Mouse (Mus musculus) midbrain, embryonic 13.5 days (tissue): ENCODE results near the gene Erf. TPM values are rescaled to one million over a fixed set of nuclear protein-coding genes. Genes with fewer than 3 reads are reported as not detected.

Experiments
- ATAC-seq: fragments of 200-750 bp; cut with Nextera tagmentation; 2 replicates; pipeline ENCODE4 v1.8.0; 2017; ENCODE audit warnings: mild to moderate bottlenecking, moderate TSS enrichment, moderate library complexity
- H3K27ac ChIP-seq: fragments of 300-500 bp; sonication (generic); 2 replicates; pipeline ENCODE4 v1.5.1; 2015; ENCODE audit warnings: inconsistent platforms, mild to moderate bottlenecking, moderate library complexity
- H3K27me3 ChIP-seq: fragments of 300-500 bp; sonication (generic); 2 replicates; pipeline ENCODE4 v1.6.1; 2015; ENCODE audit warnings: mild to moderate bottlenecking, inconsistent platforms
- H3K36me3 ChIP-seq: fragments of 300-500 bp; sonication (generic); 2 replicates; pipeline ENCODE4 v1.6.1; 2015; ENCODE audit warnings: mild to moderate bottlenecking, inconsistent platforms
- H3K4me1 ChIP-seq: fragments of 300-500 bp; sonication (generic); replicated peaks from 2 replicates; pipeline ENCODE4 v1.6.1; 2015; ENCODE audit warnings: inconsistent platforms
- H3K4me2 ChIP-seq: fragments of 300-500 bp; sonication (generic); replicated peaks from 2 replicates; pipeline ENCODE4 v1.6.1; 2015; ENCODE audit warnings: moderate library complexity, mild to moderate bottlenecking, inconsistent platforms
- H3K4me3 ChIP-seq: fragments of 300-500 bp; sonication (generic); replicated peaks from 2 replicates; pipeline ENCODE4 v1.5.1; 2015; ENCODE audit warnings: mild to moderate bottlenecking, inconsistent platforms
- H3K9ac ChIP-seq: fragments of 300-500 bp; sonication (generic); replicated peaks from 2 replicates; pipeline ENCODE4 v1.6.1; 2015; ENCODE audit warnings: mild to moderate bottlenecking, inconsistent platforms
- H3K9me3 ChIP-seq: fragments of 300-500 bp; sonication (generic); 2 replicates; pipeline ENCODE4 v1.6.1; 2016; ENCODE audit warnings: mild to moderate bottlenecking, inconsistent platforms
- WGBS: fragments of 180-500 bp; shearing (Covaris S2); methylation state at CpG from one replicate; pipeline ENCODE4 v1.1.7; 2015; 5-methylcytosine and 5-hydroxymethylcytosine counted together
- polyA plus RNA-seq: library from polyadenylated mRNA; unstranded; fragments of >200 nt; fragmentation: Nextera tagmentation; extraction: Ambion mirVana; gene quantifications from 2 replicates; pipeline ENCODE4 v1.2.1, GENCODE M21; 2015

Gene Erf
- polyA plus RNA-seq, 1 experiment from 2014 or later, result 5.7 TPM

DNA sequence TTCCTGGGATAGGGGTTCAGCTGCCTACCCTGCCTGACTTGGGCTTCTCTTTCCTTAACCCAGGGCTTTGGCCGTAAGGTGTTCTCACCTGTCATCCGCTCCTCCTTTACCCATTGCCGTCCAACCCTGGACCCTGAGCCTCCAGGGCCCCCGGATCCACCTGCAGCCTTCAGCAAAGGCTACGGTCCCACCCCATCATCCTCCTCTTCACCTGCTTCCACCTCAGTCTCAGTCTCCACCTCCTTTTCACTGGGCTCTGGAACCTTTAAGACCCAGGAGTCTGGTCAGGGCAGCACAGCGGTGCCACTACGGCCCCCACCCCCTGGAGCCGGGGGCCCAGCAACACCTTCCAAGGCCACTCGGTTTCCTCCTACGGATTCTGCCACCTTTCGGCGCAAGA is 37.5 kb upstream of the Erf start:
- no peak overlapping the region for H3K27ac ChIP-seq
- 96% methylated on average over 12 of the region's 12 CpGs for WGBS
- no peaks in the 10 kb centered on the region for H3K9me3 ChIP-seq
- ATAC-seq, result no peak
- no peak overlapping the region for H3K4me2 ChIP-seq
- H3K36me3 ChIP-seq, result peaks cover 84% of the 10 kb centered on the region
- peaks cover 49% of the 10 kb centered on the region for H3K4me1 ChIP-seq
- H3K4me3 ChIP-seq, result no peak overlapping the region
- H3K27me3 ChIP-seq, result no peaks in the 10 kb centered on the region
- H3K9ac ChIP-seq, result no peak overlapping the region

DNA sequence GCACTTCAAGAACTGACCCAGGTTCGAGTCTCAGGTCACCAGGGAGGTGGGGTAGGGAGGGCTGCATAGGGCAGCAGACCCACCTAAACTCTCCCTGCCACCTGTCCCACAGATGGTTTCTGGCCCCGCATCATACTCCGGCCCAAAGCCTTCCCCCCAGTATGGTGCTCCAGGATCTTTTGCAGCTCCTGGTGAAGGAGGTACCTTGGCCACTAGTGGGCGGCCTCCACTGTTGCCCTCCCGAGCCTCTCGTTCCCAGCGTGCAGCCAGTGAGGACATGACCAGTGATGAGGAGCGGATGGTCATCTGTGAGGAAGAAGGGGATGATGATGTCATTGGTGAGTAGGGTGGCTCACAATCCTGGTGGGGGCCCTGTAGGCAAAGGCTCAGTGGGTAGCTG is 36.4 kb upstream of the Erf start:
- no peak overlapping the region for H3K4me3 ChIP-seq
- H3K4me1 ChIP-seq, result peaks cover 46% of the 10 kb centered on the region
- ATAC-seq, result no peak
- no peak overlapping the region for H3K9ac ChIP-seq
- H3K4me2 ChIP-seq, result no peak overlapping the region
- WGBS, result 82% methylated on average over 8 of the region's 8 CpGs
- H3K27ac ChIP-seq, result no peak overlapping the region
- H3K27me3 ChIP-seq, result no peaks in the 10 kb centered on the region
- no peaks in the 10 kb centered on the region for H3K9me3 ChIP-seq
- peaks cover 74% of the 10 kb centered on the region for H3K36me3 ChIP-seq

DNA sequence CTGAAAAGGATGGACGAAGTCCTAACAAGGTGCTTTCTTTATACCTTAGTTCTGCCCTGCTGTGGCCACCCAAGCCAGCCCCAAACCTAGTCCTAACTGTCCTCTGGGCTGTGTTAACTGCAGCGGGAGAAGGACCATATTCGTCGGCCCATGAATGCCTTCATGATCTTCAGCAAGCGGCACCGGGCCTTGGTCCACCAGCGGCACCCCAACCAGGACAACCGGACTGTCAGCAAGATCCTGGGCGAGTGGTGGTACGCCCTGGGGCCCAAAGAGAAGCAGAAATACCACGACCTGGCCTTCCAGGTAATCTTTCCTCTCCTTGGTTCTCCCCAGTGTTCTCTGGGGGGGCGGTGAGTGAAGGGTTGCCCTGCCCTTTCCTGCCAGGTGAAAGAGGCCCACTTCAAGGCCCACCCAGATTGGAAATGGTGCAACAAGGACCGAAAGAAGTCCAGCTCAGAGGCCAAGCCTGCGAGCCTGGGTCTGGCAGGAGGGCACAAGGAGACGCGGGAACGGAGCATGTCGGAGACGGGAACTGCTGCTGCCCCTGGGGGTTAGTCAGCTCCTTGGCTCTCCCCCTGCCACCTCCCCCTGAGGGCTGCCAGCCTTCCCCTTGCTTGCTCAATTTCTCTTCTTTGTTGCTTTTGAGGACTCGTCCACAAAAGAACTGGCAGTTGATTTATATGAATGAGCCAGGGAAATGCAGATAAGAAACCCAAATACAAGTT is 35.1 kb upstream of the Erf start:
- Histone ChIP-seq H3K27me3 (no peaks in the 10 kb centered on the region), H3K4me3 (no peak overlapping the region), H3K36me3 (peaks cover 61% of the 10 kb centered on the region), H3K4me2 (no peak overlapping the region), H3K9me3 (no peaks in the 10 kb centered on the region), H3K27ac (no peak overlapping the region), H3K4me1 (peaks cover 46% of the 10 kb centered on the region), H3K9ac (0 out of 2 replicates have a peak overlapping the region, but pooled peaks have one; percentile 86)
- whole genome bisulfite sequencing, result 93% methylated on average over 20 of the region's 20 CpGs
- ATAC-seq, result no peak

DNA sequence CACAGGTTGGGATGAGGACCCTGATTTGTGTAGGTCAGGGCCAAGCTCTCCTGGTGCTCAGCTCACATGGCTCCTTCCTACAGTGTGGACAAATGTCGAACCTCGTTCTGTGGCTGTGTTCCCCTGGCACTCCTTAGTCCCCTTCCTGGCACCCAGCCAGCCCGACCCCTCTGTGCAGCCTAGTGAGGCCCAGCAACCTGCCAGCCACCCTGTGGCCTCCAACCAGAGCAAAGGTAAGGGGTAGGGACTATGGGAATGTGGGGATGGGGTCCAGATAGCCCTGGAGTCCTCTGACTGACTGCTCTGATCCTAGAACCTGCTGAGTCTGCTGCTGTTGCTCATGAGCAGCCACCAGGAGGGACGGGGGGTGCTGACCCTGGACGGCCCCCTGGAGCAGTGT is 34.2 kb upstream of the Erf start:
- no peak for ATAC-seq
- H3K9me3 ChIP-seq, result no peaks in the 10 kb centered on the region
- H3K27ac ChIP-seq, result 0 out of 2 replicates have a peak overlapping the region, but pooled peaks have one; percentile 58
- peaks cover 51% of the 10 kb centered on the region for H3K36me3 ChIP-seq
- peak overlapping the region; percentile 80 for H3K4me2 ChIP-seq
- peak overlapping the region; percentile 8; the same call in 1 of the 2 replicates for H3K4me3 ChIP-seq
- 74% methylated on average over 5 of the region's 5 CpGs for WGBS
- H3K4me1 ChIP-seq, result peaks cover 51% of the 10 kb centered on the region
- peak overlapping the region; percentile 86 for H3K9ac ChIP-seq
- no peaks in the 10 kb centered on the region for H3K27me3 ChIP-seq

DNA sequence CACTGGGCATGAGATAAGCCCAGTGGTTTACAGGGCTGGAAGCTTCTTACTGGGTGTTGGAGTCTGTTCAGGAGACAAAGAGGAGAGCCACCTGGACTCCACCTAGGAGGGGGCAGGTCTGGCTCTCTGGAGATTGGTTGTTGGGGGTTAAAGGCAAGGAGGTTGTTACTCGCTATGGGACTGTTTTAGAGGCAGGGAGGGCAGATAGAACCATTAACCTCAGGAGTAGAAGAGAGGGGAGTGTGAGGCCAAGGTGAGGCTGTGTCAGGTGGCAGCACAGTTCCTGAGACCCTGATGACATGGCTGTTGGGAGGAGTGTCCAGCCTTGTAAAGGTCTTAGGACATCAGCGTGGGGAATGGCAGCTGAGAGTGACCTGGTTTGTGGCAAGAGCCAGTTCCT is 33.6 kb upstream of the Erf start:
- peak overlapping the region; percentile 80 for H3K4me2 ChIP-seq
- peak overlapping the region; percentile 67 for H3K4me3 ChIP-seq
- peaks cover 46% of the 10 kb centered on the region for H3K36me3 ChIP-seq
- no peak for ATAC-seq
- peak overlapping the region; percentile 100 for H3K27ac ChIP-seq
- H3K9ac ChIP-seq, result peak overlapping the region; percentile 86
- peaks cover 56% of the 10 kb centered on the region for H3K4me1 ChIP-seq
- H3K9me3 ChIP-seq, result no peaks in the 10 kb centered on the region
- no peaks in the 10 kb centered on the region for H3K27me3 ChIP-seq
- 64% methylated on average over 2 of the region's 2 CpGs for WGBS

DNA sequence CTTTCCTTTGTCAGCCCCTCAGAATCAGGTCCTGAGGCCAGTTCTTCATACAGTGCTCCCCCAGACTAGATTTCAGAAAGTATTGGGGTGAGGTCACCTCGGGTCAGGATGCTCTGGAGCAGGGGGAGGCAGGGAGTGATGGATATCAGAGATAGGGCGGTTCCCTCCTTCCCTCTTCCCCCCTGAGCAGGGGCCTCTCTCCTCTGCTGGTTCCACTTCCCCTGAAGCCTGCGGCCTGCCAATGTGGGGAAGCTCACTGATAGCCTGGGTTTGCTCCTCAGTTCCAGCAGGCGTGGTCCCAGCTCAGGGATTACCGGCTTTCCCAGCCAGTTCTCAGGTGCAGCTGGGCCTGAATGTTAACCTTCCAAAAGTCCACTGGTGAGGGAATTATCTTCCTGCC is 33.1 kb upstream of the Erf start:
- peak overlapping the region; percentile 80 for H3K4me2 ChIP-seq
- no peak for ATAC-seq
- 30% methylated on average over 5 of the region's 5 CpGs for whole genome bisulfite sequencing
- H3K9ac ChIP-seq, result peak overlapping the region; percentile 86
- H3K27me3 ChIP-seq, result no peaks in the 10 kb centered on the region
- peak overlapping the region; percentile 100 for H3K27ac ChIP-seq
- H3K9me3 ChIP-seq, result no peaks in the 10 kb centered on the region
- peaks cover 56% of the 10 kb centered on the region for H3K4me1 ChIP-seq
- peak overlapping the region; percentile 67 for H3K4me3 ChIP-seq
- H3K36me3 ChIP-seq, result peaks cover 40% of the 10 kb centered on the region

DNA sequence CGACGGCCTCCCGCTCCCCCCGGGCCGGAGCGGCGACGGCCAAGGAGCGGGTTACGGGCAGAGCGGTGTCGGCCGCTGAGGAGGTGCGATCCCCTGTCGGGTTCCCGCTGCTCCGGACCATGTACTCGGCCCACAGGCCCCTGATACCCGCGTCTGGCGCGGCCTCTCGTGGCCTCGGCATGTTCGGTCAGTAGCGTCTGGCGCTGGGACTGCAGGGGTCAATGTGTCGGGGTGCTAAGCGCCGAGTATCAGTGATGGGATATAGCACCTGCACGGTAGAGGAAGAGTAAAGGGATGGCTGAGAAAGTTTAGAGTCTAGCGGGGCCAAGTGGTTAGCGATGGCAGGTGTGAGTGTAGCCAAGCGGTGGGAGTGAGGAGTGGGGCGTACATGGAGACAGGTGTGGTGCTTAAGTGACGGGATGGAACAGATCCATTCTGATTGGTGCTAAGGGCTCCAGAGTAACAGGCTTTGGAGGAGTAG is 32.2 kb upstream of the Erf start:
- under 1% methylated on average over 22 of the region's 36 CpGs for WGBS
- peaks cover 59% of the 10 kb centered on the region for H3K4me1 ChIP-seq
- peak; percentile 4 for ATAC-seq
- H3K27me3 ChIP-seq, result no peaks in the 10 kb centered on the region
- peak overlapping the region; percentile 80 for H3K4me2 ChIP-seq
- peaks cover 32% of the 10 kb centered on the region for H3K36me3 ChIP-seq
- peak overlapping the region; percentile 67 for H3K4me3 ChIP-seq
- peak overlapping the region; percentile 100 for H3K27ac ChIP-seq
- no peaks in the 10 kb centered on the region for H3K9me3 ChIP-seq
- H3K9ac ChIP-seq, result peak overlapping the region; percentile 86

DNA sequence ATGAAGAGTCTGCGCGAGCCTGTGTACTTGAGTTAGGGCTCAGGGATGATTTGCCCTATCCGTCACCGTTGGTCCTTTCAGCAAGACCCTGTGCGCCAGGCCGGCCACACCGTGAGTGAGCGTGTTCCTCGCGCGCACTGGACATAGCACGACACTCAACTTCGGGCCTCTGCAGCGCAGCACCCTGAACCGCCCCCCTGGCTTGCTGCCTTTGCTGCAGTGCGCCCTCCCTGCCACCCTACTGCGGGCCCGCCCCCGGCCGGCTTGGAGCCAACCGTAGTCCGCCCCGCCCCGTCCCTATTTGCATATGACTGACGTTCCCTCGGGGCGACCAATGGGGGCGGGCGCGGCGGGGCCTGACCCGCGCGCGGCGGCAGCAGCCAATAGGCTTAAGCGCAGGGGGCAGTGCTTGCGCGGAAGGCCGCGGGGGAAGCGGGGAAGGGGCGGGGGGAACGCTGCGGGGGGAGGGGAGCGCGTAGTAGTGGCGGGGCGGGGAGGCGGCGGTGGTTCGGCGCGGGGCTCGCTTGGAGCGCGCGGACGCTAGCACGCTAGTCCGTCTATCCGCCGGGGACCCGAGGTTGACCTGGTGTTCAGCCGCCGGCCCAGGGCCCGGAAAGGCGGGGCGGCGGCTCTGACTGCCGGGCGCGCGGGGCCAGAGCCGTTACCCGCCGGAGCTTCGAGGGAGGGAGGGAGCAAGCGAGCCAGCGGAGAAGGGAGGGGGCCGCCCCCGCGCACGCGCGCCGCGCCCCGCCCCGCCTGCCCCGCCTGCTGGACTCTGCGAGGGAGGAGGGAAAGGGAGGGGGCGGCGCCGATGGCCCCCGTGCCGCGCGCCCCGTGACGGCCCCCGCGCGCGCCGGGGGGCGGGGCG is 31.4 kb upstream of the Erf start:
- peak; percentile 69 for ATAC-seq
- Histone ChIP-seq H3K27me3 (no peaks in the 10 kb centered on the region), H3K9ac (peak overlapping the region; percentile 86), H3K9me3 (no peaks in the 10 kb centered on the region), H3K4me1 (peaks cover 66% of the 10 kb centered on the region), H3K4me2 (peak overlapping the region; percentile 80), H3K36me3 (peaks cover 24% of the 10 kb centered on the region), H3K27ac (peak overlapping the region; percentile 100), H3K4me3 (peak overlapping the region; percentile 67)
- under 1% methylated on average over 58 of the region's 108 CpGs for whole genome bisulfite sequencing

DNA sequence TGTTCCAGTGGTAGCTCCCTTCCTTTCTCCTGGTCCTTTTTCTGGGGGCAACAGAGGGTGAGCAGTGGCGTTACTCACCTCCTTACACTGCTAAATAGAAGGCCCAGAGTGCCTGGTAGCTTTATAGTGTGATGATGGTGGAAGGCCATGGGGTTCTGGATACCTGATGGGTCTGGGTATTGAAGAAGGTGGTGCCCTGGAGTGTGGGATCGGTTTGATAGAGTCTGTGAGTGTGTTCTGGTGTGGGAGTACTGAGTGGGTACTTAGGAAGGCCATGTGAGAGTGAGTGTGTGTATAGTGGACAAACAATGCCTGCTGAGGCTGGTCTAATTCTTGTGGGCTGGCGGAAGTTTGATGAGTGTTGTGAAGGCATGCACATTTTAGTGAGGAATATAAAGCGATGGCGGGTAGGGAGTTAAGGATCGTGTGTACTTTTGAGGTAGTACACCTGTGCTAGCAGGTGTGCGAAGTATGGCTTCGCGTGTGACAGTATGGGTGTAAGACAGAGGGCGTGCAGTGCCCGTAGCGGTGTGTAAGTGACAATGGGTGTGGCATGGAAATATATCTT is 30.7 kb upstream of the Erf start:
- Histone ChIP-seq H3K4me3 (peak overlapping the region; percentile 67), H3K27ac (peak overlapping the region; percentile 100), H3K36me3 (peaks cover 16% of the 10 kb centered on the region), H3K4me1 (peaks cover 72% of the 10 kb centered on the region), H3K4me2 (peak overlapping the region; percentile 80), H3K9ac (peak overlapping the region; percentile 85; the same call in 1 of the 2 replicates), H3K9me3 (no peaks in the 10 kb centered on the region), H3K27me3 (no peaks in the 10 kb centered on the region)
- WGBS, result 24% methylated on average over 12 of the region's 12 CpGs
- ATAC-seq, result no peak

DNA sequence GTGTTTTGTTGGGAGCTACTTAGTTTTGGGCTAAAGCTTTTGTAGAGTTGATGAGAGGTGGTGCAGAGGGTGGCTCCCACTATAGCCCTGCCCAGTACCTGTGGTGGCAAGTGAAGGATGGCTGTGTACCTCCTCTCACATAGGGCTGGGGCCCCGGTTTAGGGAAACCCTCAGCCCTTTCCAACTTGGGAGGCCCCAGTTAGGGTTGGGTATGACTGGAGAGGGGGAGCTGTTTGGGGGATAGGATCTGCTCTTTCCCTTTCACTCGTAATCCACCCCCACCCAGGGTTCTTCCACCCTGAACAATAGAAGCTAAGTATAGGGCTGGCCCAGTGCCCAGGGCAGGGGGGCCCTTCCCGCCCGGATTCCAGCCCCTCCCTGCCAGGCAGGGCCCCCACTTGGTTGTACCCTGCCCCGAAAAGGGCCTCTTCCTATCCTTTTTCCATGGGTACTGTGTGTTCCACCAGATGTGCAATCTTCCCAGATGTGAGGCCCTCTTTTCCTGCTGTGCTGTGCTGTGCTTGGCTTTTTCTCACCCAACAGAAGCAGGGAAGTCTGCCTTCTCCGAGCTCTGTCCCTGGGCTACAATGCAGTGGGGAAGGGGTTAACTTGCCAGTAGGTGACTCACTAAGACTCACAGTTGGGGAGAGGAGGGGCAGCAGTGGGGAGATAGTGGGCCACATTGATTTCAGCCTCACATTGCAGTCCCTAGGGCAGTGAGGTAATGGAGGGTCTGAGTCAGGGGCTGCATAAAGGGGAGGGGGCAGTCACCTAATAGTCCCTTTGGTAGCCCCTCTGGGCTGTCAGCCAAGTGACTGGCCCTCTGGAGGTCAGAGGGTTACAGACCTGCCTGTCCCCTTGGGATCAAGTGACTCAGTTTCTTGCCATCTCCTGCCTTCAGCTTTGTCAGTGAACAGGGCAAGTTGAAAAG is 29.6 kb upstream of the Erf start:
- peak; percentile 12; the same call in 1 of the 2 replicates for ATAC-seq
- Histone ChIP-seq H3K4me1 (peaks cover 76% of the 10 kb centered on the region), H3K9me3 (no peaks in the 10 kb centered on the region), H3K27me3 (no peaks in the 10 kb centered on the region), H3K4me2 (peak overlapping the region; percentile 80), H3K27ac (peak overlapping the region; percentile 100), H3K4me3 (peak overlapping the region; percentile 67), H3K9ac (peak overlapping the region; percentile 85), H3K36me3 (peaks cover 6% of the 10 kb centered on the region)
- WGBS, result 2% methylated on average over 6 of the region's 6 CpGs
